Mouse (Mus musculus): ENCODE data around the gene Sart1. TPM values are rescaled to one million over a fixed set of nuclear protein-coding genes. Genes with fewer than 3 reads are reported as not detected.

The Sart1 gene
- polyA plus RNA-seq, 1 experiment from 2014 or later = 66.5 TPM

DNA sequence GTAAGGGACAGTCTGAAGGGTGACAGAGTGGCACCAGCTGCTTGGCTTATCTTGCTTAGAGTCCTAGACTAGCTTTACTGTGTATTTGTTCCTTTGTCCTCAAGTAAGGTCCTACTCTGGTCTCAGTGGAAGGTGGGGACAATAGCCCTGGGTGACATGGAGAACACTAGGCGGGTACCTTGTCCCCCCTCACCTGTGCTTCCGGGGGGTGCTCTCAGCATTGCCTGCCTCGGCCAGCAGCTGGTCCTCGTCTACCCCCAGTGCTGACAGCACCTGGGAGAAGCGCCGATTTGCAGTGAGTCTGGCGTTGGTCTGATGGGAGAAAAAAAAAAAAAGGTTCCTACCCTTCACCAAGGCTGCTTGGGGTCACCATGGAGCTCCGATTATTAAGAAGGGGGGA, 1.9 kb upstream of the Sart1 start:
- WGBS = 90% methylated on average over 8 of the region's 8 CpGs
- H3K4me2 ChIP-seq = peak overlapping the region; percentile 91

DNA sequence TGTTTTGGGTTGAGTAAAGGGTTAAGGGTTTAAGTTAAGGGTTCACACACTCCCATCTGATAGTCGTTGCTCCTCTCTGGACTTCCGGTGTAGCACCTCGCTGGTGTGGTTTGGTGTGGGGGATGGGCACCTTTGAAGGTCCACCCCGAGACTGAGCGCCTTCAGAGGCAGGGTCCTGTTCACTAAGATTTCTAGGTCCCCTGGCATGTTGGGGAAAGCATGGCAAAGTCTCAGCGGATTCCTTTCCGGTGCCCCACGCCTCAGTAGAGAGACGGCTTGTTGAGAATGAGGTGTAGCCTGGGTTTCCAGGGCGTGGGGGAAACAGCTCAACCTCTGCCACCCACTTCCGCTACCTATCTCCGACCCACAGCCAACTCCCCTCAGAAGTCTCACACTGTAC, 1.1 kb upstream of the Sart1 start:
- peak overlapping the region; percentile 77 for H3K9ac ChIP-seq (replicated peaks)
- no peaks in the 10 kb centered on the region for H3K27me3 ChIP-seq (replicated peaks)
- no peaks in the 10 kb centered on the region for H3K9me3 ChIP-seq (replicated peaks)
- H3K36me3 ChIP-seq = peaks cover 12% of the 10 kb centered on the region
- peaks cover 44% of the 10 kb centered on the region for H3K4me1 ChIP-seq
- peak overlapping the region; percentile 91 for H3K4me2 ChIP-seq
- no peak for ATAC-seq (ENCODE audit: low FRiP score)
- 62% methylated on average over 12 of the region's 12 CpGs for WGBS
- no peak overlapping the region for H3K27ac ChIP-seq (replicated peaks)
- peak overlapping the region; percentile 86 for H3K4me3 ChIP-seq (replicated peaks)

More for the DNA sequence above, 1.9 kb upstream of the Sart1 start:
- peak overlapping the region; percentile 86; the same call in 1 of the 2 replicates for H3K4me3 ChIP-seq (replicated peaks)
- no peaks in the 10 kb centered on the region for H3K27me3 ChIP-seq (replicated peaks)
- peaks cover 44% of the 10 kb centered on the region for H3K4me1 ChIP-seq
- H3K27ac ChIP-seq (replicated peaks) = no peak overlapping the region
- H3K36me3 ChIP-seq = peaks cover 5% of the 10 kb centered on the region
- no peak for ATAC-seq (ENCODE audit: low FRiP score)
- H3K9me3 ChIP-seq (replicated peaks) = no peaks in the 10 kb centered on the region
- H3K9ac ChIP-seq (replicated peaks) = no peak overlapping the region

DNA sequence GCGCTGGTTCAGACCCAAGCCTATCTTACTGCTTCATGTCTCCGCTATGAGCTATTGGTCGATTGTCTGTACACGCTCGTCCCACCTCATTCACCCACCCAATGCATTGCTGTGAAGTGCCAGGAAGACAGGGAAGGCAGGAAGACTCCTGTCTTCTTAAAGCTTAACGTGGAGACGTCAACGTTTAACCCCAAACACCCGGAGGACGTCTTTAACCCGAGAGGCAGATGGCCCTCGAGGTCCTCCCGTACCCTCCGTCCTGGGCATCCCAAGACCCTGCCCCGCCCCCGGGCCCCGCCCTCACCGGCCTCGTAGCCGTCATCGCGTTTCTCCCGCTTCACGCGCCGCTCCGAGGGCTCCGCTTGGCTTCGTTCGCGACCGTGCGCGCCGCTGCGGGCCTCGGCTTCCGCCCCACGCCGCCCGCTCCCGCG, 477 bp downstream of the Sart1 start:
- H3K9ac ChIP-seq (replicated peaks) = peak overlapping the region; percentile 80
- ATAC-seq (ENCODE audit: low FRiP score) = peak; percentile 37; the same call in 1 of the 2 replicates
- peak overlapping the region; percentile 91 for H3K4me2 ChIP-seq
- H3K27ac ChIP-seq (replicated peaks) = peak overlapping the region; percentile 85
- peak overlapping the region; percentile 86 for H3K4me3 ChIP-seq (replicated peaks)
- no peaks in the 10 kb centered on the region for H3K9me3 ChIP-seq (replicated peaks)
- H3K4me1 ChIP-seq = peaks cover 44% of the 10 kb centered on the region
- H3K36me3 ChIP-seq = peaks cover 29% of the 10 kb centered on the region
- WGBS = under 1% methylated on average over 41 of the region's 43 CpGs
- H3K27me3 ChIP-seq (replicated peaks) = no peaks in the 10 kb centered on the region

DNA sequence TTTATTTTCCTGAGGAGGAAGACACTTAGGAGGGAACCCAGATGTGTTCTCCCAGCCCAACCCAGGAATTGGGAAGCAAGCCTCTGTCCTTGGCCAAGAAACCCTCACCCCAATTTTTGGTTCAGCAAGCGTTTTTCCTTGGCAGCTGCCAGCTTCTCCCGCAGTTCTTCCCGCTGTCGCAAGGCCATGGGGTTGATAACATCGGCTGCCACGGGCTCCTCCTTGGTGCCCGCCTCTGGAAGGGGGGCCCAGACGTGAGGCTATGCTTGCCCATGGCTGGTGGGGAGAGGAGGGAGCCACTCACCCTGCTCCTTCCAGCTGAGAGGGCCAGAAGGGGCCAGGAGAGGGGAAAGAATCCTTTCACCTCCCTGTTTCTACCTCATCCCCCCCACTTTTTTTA, 3.8 kb downstream of the Sart1 start:
- Histone ChIP-seq H3K9me3 (replicated peaks) (no peaks in the 10 kb centered on the region), H3K4me2 (no peak overlapping the region), H3K36me3 (peaks cover 62% of the 10 kb centered on the region), H3K27me3 (replicated peaks) (no peaks in the 10 kb centered on the region), H3K27ac (replicated peaks) (no peak overlapping the region), H3K9ac (replicated peaks) (no peak overlapping the region), H3K4me3 (replicated peaks) (no peak overlapping the region), H3K4me1 (peaks cover 29% of the 10 kb centered on the region)
- no peak for ATAC-seq (ENCODE audit: low FRiP score)
- 90% methylated on average over 8 of the region's 8 CpGs for WGBS

DNA sequence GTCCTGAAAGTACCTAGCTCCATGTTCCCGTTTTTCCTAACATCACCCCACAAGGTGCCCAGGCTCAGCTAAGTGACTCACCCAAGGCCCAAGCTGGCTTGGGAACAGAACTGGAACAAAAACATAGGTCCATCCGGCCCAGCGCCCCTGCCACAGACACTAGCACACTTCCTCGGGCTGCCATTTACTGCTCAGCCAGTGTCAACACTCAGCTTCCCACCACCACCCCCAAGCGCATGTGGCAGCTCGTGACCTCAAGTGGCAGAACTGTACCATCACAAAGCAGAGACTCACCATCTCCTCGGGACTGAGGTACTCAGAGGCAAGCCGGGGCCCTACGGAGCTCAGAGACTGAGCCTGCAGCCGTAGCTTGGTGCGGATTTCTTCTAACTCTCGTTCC, 5.2 kb downstream of the Sart1 start:
- Histone ChIP-seq H3K27me3 (replicated peaks) (no peaks in the 10 kb centered on the region), H3K27ac (replicated peaks) (no peak overlapping the region), H3K4me3 (replicated peaks) (no peak overlapping the region), H3K9ac (replicated peaks) (no peak overlapping the region), H3K9me3 (replicated peaks) (no peaks in the 10 kb centered on the region), H3K4me2 (no peak overlapping the region), H3K4me1 (peaks cover 21% of the 10 kb centered on the region), H3K36me3 (peaks cover 76% of the 10 kb centered on the region)
- no peak for ATAC-seq (ENCODE audit: low FRiP score)
- 99% methylated on average over 12 of the region's 12 CpGs for WGBS

DNA sequence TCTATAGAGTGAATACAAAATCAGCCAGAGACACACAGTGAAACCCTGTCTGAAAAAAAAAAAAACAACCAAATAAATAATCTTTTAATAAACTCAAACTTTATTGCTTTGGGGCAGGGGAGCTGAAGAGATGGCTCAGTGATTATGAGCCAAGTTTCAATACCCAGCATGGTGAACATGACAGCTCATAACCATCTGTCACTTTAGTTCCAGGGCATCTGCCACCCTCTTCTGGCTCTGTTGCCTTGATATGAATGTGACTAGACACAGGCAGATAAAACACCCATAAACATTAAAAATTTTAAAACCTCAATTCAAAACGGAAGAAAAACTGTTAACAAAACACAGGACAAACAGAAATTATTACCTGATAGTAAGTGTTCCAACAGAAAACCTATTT, 11.1 kb downstream of the Sart1 start:
- Histone ChIP-seq H3K9ac (replicated peaks) (no peak overlapping the region), H3K4me3 (replicated peaks) (no peak overlapping the region), H3K9me3 (replicated peaks) (no peaks in the 10 kb centered on the region), H3K27ac (replicated peaks) (no peak overlapping the region), H3K4me2 (no peak overlapping the region), H3K36me3 (peaks cover 88% of the 10 kb centered on the region), H3K4me1 (no peaks in the 10 kb centered on the region), H3K27me3 (replicated peaks) (no peaks in the 10 kb centered on the region)
- no peak for ATAC-seq (ENCODE audit: low FRiP score)
- WGBS = 87% methylated on average over 1 of the region's 1 CpGs

DNA sequence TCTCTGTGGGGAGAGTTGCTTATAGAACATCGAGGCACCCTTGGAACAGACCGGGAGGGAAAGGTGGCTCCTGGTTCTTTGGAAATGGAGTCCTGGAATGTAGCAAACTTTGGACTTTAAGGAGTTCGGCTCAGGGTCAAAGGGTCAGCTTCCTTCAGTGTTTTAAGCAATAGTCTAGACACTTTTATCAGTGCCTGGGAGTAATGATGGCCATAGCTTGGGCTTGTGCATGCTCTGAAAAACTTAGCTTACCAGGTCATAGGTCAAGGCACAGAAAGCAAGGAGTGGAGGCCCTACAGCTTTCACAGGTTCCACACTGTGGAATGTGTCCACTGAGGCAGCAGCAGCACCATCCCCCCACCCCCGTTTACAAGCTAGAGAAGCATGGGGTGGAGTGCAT, 13.8 kb downstream of the Sart1 start:
- 82% methylated on average over 4 of the region's 4 CpGs for WGBS
- no peak overlapping the region for H3K27ac ChIP-seq (replicated peaks)
- no peak overlapping the region for H3K4me2 ChIP-seq
- no peaks in the 10 kb centered on the region for H3K4me1 ChIP-seq
- ATAC-seq (ENCODE audit: low FRiP score) = no peak
- no peak overlapping the region for H3K4me3 ChIP-seq (replicated peaks)
- H3K9ac ChIP-seq (replicated peaks) = no peak overlapping the region
- H3K9me3 ChIP-seq (replicated peaks) = no peaks in the 10 kb centered on the region
- H3K27me3 ChIP-seq (replicated peaks) = no peaks in the 10 kb centered on the region
- peaks cover 85% of the 10 kb centered on the region for H3K36me3 ChIP-seq

DNA sequence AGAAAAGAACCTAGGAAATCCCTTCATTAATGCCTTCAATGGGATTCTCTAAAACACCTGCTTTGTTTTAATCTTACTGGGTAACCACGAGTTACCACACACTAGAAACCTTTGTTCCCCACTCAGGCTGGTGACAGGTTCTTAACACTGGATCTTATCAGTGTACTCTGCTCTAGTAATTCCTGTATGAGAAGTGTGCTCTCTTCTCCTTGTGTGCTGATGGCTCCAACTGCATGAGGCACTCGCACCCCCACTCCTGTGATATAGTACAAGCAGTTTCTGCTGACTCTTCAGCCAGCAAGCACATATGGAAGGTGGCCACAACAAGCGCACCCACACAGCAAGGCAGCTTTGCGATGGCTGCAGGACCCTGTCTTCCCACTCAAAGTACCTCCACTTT, 14.3 kb downstream of the Sart1 start:
- peaks cover 84% of the 10 kb centered on the region for H3K36me3 ChIP-seq
- no peak for ATAC-seq (ENCODE audit: low FRiP score)
- 85% methylated on average over 4 of the region's 4 CpGs for WGBS

DNA sequence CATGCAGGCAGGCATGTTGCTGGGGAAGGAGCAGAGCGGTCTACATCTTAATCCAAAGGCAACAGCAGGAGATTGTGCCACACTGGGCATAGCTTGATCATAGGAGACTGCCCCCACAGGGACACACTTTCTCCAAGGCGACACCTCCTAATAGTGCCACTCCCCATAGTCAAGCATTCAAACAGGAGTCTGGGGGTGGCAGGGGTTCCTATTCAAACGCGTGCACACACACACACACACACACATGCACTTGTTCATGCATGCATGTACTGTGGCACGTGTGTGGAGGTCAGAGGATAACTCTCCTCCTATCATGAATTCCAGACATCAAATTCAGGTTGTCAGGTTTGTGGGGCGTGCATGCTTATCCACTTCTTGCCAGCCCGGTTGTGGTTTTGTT, 15.8 kb downstream of the Sart1 start:
- H3K9me3 ChIP-seq (replicated peaks) = no peaks in the 10 kb centered on the region
- peaks cover 11% of the 10 kb centered on the region for H3K4me1 ChIP-seq
- H3K9ac ChIP-seq (replicated peaks) = no peak overlapping the region
- no peak overlapping the region for H3K4me2 ChIP-seq
- 96% methylated on average over 7 of the region's 7 CpGs for WGBS
- no peak for ATAC-seq (ENCODE audit: low FRiP score)
- no peak overlapping the region for H3K27ac ChIP-seq (replicated peaks)
- no peak overlapping the region for H3K4me3 ChIP-seq (replicated peaks)
- H3K36me3 ChIP-seq = peaks cover 78% of the 10 kb centered on the region
- no peaks in the 10 kb centered on the region for H3K27me3 ChIP-seq (replicated peaks)

More for the DNA sequence above, 14.3 kb downstream of the Sart1 start:
- no peak overlapping the region for H3K4me2 ChIP-seq
- H3K9ac ChIP-seq (replicated peaks) = no peak overlapping the region
- H3K27me3 ChIP-seq (replicated peaks) = no peaks in the 10 kb centered on the region
- no peaks in the 10 kb centered on the region for H3K4me1 ChIP-seq
- no peaks in the 10 kb centered on the region for H3K9me3 ChIP-seq (replicated peaks)
- H3K27ac ChIP-seq (replicated peaks) = no peak overlapping the region
- no peak overlapping the region for H3K4me3 ChIP-seq (replicated peaks)

DNA sequence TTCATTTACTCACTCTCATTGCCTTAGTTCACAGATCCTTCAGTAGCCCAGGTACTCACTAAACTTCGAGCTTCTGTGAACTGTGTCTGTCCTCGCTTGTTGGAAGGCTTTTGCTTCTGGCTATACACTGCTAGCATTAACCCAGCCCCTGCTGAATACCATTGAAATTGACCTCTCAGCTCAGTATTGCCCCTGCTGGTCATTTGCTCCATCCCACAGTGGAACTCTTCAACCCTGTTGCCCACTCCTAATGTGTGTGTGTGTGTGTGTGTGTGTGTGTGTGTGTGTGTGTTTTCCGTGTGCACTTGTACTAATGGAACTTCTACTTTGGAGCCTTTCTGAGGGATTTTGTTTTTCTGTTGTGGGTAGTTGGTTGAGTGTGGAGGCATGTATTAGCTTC, 17.6 kb downstream of the Sart1 start:
- Histone ChIP-seq H3K9ac (replicated peaks) (no peak overlapping the region), H3K4me2 (no peak overlapping the region), H3K9me3 (replicated peaks) (no peaks in the 10 kb centered on the region), H3K4me3 (replicated peaks) (no peak overlapping the region), H3K27me3 (replicated peaks) (no peaks in the 10 kb centered on the region), H3K27ac (replicated peaks) (no peak overlapping the region), H3K4me1 (peaks cover 17% of the 10 kb centered on the region), H3K36me3 (peaks cover 65% of the 10 kb centered on the region)
- no peak for ATAC-seq (ENCODE audit: low FRiP score)
- 85% methylated on average over 3 of the region's 3 CpGs for WGBS

DNA sequence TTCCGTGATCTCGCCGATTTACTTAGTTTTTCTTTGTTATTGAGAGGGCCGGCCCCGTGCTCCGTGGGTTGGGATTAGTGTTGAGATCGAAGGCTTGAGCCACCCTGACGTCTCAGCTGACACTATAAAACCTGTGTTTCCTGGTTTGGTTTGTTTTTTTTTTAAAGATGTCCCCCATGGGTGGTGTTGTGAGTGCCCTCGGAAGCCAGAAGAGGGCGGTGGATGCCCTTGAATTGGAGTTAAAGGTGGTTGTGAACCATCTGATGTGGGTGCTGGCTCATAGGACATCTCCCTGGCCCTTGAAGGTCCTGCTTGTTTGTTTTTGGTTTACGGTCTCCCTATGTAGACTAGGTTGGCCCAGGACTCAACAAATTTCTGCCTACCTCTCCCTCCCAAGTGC, 21.0 kb downstream of the Sart1 start:
- peaks cover 29% of the 10 kb centered on the region for H3K4me1 ChIP-seq
- no peaks in the 10 kb centered on the region for H3K9me3 ChIP-seq (replicated peaks)
- H3K27ac ChIP-seq (replicated peaks) = peak overlapping the region; percentile 95
- peak overlapping the region; percentile 76 for H3K4me3 ChIP-seq (replicated peaks)
- peaks cover 58% of the 10 kb centered on the region for H3K36me3 ChIP-seq
- 9% methylated on average over 11 of the region's 11 CpGs for WGBS
- peak overlapping the region; percentile 74 for H3K9ac ChIP-seq (replicated peaks)
- H3K27me3 ChIP-seq (replicated peaks) = no peaks in the 10 kb centered on the region
- no peak for ATAC-seq (ENCODE audit: low FRiP score)
- peak overlapping the region; percentile 96 for H3K4me2 ChIP-seq

DNA sequence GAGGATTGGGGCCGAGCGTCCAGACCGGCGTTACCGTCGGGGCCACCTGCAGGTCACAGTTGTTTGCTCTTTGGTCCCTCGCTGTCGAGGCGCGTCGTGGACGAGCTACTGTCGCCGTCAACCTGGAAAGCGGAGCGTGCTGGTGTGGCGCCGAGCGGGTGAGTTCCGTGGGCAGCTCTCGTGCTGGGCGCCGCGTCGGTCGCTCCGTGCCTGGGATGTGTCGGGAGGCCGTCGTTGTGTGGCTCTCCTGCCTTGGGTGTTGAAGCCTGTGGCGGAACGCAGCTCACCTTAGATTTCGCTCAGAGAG, 21.5 kb downstream of the Sart1 start, which contains the start of gene Banf1:
Gene Banf1, minus strand, starts transcription at position 116 of the 307 bp plus-strand sequence.
- under 1% methylated on average over 33 of the region's 33 CpGs for WGBS
- Histone ChIP-seq H3K4me3 (replicated peaks) (peak within 1 kb of the TSS; percentile 76), H3K27me3 (replicated peaks) (no peaks in the 10 kb centered on the region), H3K4me2 (peak within 1 kb of the TSS; percentile 96), H3K36me3 (peaks cover 53% of the 10 kb centered on the region), H3K4me1 (peaks cover 29% of the 10 kb centered on the region), H3K9ac (replicated peaks) (peak within 1 kb of the TSS; percentile 74), H3K9me3 (replicated peaks) (no peaks in the 10 kb centered on the region), H3K27ac (replicated peaks) (peak within 1 kb of the TSS; percentile 95)
- no peak for ATAC-seq (ENCODE audit: low FRiP score)
